ENCODE assay signal across 27 mouse cellular contexts in genomic region chr6:34337799-34338198, GRCm38 (mm10).
"Had no signal": no experiment of that assay in that cellular context is flagged by ENCODE, and none has a peak within 500 bp of the region (broad histone marks: within the 10 kb centered on the region; RNA-seq: fewer than 3 reads in every experiment).

No protein-coding gene starts in this region.

- H3K9me3 ChIP-seq: heart, embryonic 10.5 days; heart, embryonic 12.5 days; hindbrain, embryonic 10.5 days; hindbrain, embryonic 12.5 days; intestine, embryonic 15.5 days; kidney, embryonic 15.5 days; limb, embryonic 13.5 days; limb, embryonic 15.5 days; liver, embryonic 12.5 days had no signal

- H3K4me2 ChIP-seq: heart, embryonic 12.5 days; hindbrain, embryonic 12.5 days; hindbrain, embryonic 14.5 days; intestine, embryonic 15.5 days; kidney, embryonic 15.5 days; limb, embryonic 13.5 days; limb, embryonic 15.5 days; liver, embryonic 12.5 days had no signal

- ATAC-seq: hindbrain, embryonic 16.5 days; inflammation-experienced regulatory T-cells, adult 6 months; intestine, embryonic 15.5 days; liver, embryonic 12.5 days had no signal

- H3K27me3 ChIP-seq: heart, embryonic 12.5 days; hindbrain, embryonic 12.5 days; intestine, embryonic 15.5 days; kidney, embryonic 15.5 days; limb, embryonic 13.5 days; limb, embryonic 15.5 days; liver, embryonic 12.5 days had no signal

- H3K27ac ChIP-seq: heart, embryonic 10.5 days; hindbrain, embryonic 10.5 days; hindbrain, embryonic 12.5 days; hindbrain, embryonic 14.5 days; intestine, embryonic 15.5 days; kidney, embryonic 15.5 days; kidney, postnatal 0 days; limb, embryonic 15.5 days; liver, embryonic 12.5 days; liver, embryonic 14.5 days had no signal

- H3K4me1 ChIP-seq: hindbrain, embryonic 10.5 days; hindbrain, embryonic 12.5 days; intestine, embryonic 15.5 days; kidney, embryonic 15.5 days; limb, embryonic 13.5 days; limb, embryonic 15.5 days; liver, embryonic 12.5 days had no signal

- H3K4me3 ChIP-seq: heart, embryonic 10.5 days; heart, embryonic 12.5 days; hindbrain, embryonic 10.5 days; hindbrain, embryonic 12.5 days; intestine, embryonic 15.5 days; kidney, embryonic 15.5 days; limb, embryonic 13.5 days; limb, embryonic 15.5 days; liver, embryonic 12.5 days had no signal

- H3K36me3 ChIP-seq: heart, embryonic 10.5 days; heart, embryonic 12.5 days; hindbrain, embryonic 10.5 days; hindbrain, embryonic 12.5 days; intestine, embryonic 15.5 days; kidney, embryonic 15.5 days; limb, embryonic 13.5 days; limb, embryonic 15.5 days; liver, embryonic 12.5 days had no signal

- H3K9ac ChIP-seq: heart, embryonic 12.5 days; hindbrain, embryonic 12.5 days; hindbrain, embryonic 14.5 days; intestine, embryonic 15.5 days; kidney, embryonic 15.5 days; limb, embryonic 13.5 days; limb, embryonic 15.5 days; liver, embryonic 12.5 days; liver, embryonic 14.5 days had no signal

- DNase-seq: gastrocnemius, postnatal 14 days; gastrocnemius, postnatal 36 days; heart, adult 18-20 months; heart, postnatal 10 days; heart, postnatal 4 days; kidney, adult 11 months; kidney, adult 2 months; kidney, adult 9 months; kidney, postnatal 14 days; kidney, postnatal 36 days; layer of hippocampus, adult 9-11 months; layer of hippocampus, postnatal 36 days; left cerebral cortex, postnatal 4 days had no signal
